Mouse (Mus musculus): ENCODE measurements at regions not wholly inside any gene's neighbourhood (a gene's known extent, or its start where the extent isn't known, plus 50 kb on each side); places are given as distances from the start of the nearest gene placed in this dataset.

DNA sequence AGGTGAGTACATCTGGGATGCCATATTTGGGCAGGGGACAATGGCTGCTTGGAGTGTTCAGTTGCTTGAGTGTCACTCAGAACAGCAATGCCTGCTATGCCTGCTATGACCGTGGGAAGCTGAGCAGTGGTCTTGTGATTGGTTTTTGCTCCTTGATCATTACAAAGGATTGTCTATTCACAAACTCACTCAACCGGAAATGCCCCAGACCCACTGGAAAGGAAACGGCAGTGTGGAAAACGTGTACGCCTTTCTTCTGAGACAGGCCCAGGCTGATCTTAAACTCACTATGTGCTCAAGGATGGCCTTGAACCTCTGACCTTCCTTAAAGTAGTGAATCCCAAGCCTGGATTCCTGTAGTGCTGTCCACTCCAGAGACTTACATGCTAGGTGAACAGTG, 63.2 kb upstream of the Lhx8 start:
- DNase-seq, result no peak
- intact Hi-C loops (cut with DNase I), result no loop called here

DNA sequence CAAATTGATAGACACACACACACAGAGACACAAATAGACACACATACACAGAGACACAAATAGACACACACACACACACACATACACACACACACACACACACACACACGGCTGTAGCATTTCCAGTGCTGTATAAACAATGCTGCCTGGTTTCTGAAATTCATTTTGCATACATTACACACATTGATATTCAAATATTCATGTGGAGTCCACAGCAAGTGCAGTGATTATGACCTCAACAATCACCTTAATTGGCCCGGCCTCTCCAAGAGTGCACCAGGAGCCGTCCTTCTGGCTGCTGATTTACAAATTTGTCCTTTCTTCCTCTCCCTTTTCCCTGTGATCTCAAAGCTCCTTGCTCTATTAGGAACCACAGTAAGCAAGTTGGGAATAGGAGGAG, 61.2 kb upstream of the Lhx8 start:
- no peak for DNase-seq
- intact Hi-C loops (cut with DNase I), result no loop called here

GRCm38 (mm10) chr3:154388656-154389055, 58.2 kb upstream of the Lhx8 start:
- intact Hi-C loops (cut with DNase I), result no loop called here
- no peak for DNase-seq

GRCm38 (mm10) chr3:154387271-154387670, 56.8 kb upstream of the Lhx8 start:
- intact Hi-C loops (cut with DNase I), result no loop called here
- DNase-seq, result no peak

- no peak for DNase-seq
- intact Hi-C loops (cut with DNase I), result no loop called here
Observed at GRCm38 (mm10) chr3:154385831-154386312, 55.4 kb upstream of the Lhx8 start.

GRCm38 (mm10) chr3:154382811-154383210, 52.4 kb upstream of the Lhx8 start:
- DNase-seq, result no peak
- intact Hi-C loops (cut with DNase I), result no loop called here

GRCm38 (mm10) chr3:154381561-154381960, 51.1 kb upstream of the Lhx8 start:
- no peak for DNase-seq
- intact Hi-C loops (cut with DNase I), result no loop called here

Measured in heart, postnatal 10 days (tissue).